Mouse (Mus musculus): ENCODE data around the gene G2e3. TPM values are rescaled to one million over a fixed set of nuclear protein-coding genes. Genes with fewer than 3 reads are reported as not detected.
A peak's percentile ranks its signal among the peaks of the same experiment; 100 is the strongest.

The G2e3 gene
- polyA plus RNA-seq, 1 experiment, result 9.4 TPM

DNA sequence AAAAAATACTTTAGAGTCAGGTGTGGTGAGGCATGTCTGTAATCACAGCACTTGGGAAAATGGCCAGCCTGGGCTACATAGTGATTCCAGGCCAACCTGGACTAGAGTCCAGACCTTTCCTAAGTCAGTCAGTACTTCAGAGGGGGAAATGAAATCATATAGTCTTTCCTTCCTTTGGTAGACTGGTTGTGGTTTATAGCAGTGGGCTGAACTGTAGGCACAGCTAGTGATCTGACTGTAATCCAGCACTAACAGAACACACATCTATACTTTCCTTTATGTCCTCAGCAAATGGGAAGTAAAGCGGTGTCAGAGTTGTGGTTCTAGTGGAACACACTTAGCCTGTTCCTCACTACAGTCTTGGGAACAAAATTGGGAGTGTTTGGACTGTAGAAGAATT lies 15.0 kb downstream of the G2e3 start:
- Histone ChIP-seq H3K4me3 (replicated peaks; ENCODE audit: control insufficient read depth, low read depth, low read length) (no peak overlapping the region), H3K27ac (ENCODE audit: control insufficient read depth, insufficient read depth, low read depth, low read length, poor library complexity) (no peak overlapping the region), H3K4me1 (ENCODE audit: control insufficient read depth, insufficient read depth, low read length) (no peaks in the 10 kb centered on the region)
- no peak for TF ChIP-seq CTCF (IDR thresholded peaks at IDR 0.05; ENCODE audit: control insufficient read depth, insufficient read depth, low read length)
- TF ChIP-seq POLR2A (IDR thresholded peaks at IDR 0.05; ENCODE audit: borderline replicate concordance, control insufficient read depth, low read depth, low read length), result no peak
- 91% methylated on average over 1 of the region's 1 CpGs for WGBS

DNA sequence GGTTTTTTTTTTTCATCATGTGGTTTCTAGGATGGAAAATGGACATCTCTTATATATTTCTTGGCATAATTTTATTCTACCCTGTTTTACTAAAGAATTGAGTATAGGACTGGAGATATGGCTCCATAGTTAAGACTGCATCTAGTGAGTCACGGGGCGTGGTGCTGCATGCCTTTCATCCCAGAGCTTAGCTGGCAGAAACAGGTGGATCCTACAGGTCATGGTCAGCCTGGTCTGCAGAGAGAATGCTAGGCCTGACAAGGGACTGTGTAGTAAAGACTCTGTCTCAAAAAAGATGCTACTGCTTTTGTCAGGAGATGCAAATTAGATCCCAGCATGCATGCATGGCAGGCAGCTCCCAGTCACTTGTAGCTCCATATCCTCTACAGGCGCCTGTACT lies 20.6 kb downstream of the G2e3 start:
- Histone ChIP-seq H3K27ac (ENCODE audit: control insufficient read depth, insufficient read depth, low read depth, low read length, poor library complexity) (no peak overlapping the region), H3K4me1 (ENCODE audit: control insufficient read depth, insufficient read depth, low read length) (no peaks in the 10 kb centered on the region), H3K4me3 (replicated peaks; ENCODE audit: control insufficient read depth, low read depth, low read length) (no peak overlapping the region)
- TF ChIP-seq CTCF (IDR thresholded peaks at IDR 0.05; ENCODE audit: control insufficient read depth, insufficient read depth, low read length) (no peak), POLR2A (IDR thresholded peaks at IDR 0.05; ENCODE audit: borderline replicate concordance, control insufficient read depth, low read depth, low read length) (no peak)
- 96% methylated on average over 3 of the region's 3 CpGs for WGBS

DNA sequence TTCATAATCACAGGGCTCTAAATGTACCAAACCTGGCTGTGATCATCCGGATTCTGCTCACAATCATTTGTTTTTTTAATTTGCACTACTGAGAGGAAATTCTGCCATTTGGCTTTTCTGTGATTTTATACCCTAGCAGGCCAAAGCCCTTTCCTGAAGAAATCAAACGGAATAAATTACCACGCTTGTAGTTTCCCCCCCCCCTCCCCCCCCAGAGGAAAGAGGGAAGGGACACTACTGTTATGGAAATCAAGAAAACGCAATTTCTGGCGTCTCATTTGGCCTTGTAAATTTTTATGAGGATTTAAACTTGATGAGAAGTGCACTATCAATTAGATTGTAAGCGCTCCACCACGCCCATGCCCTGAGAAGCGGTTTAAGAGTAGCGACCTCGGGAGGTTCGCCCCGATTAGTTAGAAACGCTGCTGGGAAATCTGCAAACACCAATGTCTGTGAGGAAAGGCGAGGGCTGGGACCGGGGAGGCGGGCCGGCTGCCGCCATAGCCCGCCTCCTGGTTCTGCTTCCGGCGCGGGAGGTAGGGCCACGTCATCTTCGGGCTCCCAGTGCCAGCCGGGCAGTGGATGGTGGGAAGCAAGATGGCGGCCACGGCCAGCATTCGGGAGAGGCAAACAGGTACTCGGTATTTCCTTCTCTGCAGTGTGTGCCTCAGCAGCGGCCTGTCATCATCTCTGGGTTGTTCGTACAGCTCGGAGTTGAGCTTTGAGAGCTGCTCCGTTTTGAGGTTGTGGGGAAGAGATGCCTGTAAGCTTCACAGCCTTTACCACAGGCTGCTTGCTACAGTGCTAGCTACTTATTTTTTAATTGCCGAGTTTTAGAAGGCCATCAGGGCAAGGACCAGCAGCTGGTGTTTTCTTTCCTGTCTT lies 29.4 kb downstream of the G2e3 start, which contains the start of gene Scfd1:
TSS of gene Scfd1 (plus strand) at position 508 of the 885 bp plus-strand sequence.
- peak within 1 kb of the TSS; percentile 89 for H3K4me3 ChIP-seq (replicated peaks; ENCODE audit: control insufficient read depth, low read depth, low read length)
- H3K27ac ChIP-seq (ENCODE audit: control insufficient read depth, insufficient read depth, low read depth, low read length, poor library complexity), result peak within 1 kb of the TSS; percentile 83
- WGBS, result 1% methylated on average over 34 of the region's 34 CpGs
- no peaks in the 10 kb centered on the region for H3K4me1 ChIP-seq (ENCODE audit: control insufficient read depth, insufficient read depth, low read length)
- peak; percentile 88 for TF ChIP-seq POLR2A (IDR thresholded peaks at IDR 0.05; ENCODE audit: borderline replicate concordance, control insufficient read depth, low read depth, low read length)
- TF ChIP-seq CTCF (IDR thresholded peaks at IDR 0.05; ENCODE audit: control insufficient read depth, insufficient read depth, low read length), result no peak

DNA sequence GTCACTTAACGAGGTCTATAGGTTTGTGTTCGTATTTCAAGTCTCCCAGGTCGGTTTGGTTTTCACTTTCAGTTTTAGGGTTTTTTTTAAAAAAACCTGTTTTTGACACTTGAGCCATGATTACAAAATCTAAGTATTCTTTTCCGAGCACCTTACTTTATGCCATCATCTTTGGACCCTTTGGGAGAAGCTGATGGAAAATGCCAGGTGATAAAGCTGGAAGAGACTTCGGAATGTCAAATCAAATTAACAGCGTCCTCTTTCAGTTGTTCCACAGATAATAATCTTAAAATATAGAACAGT lies 30.0 kb downstream of the G2e3 start:
- H3K27ac ChIP-seq (ENCODE audit: control insufficient read depth, insufficient read depth, low read depth, low read length, poor library complexity), result peak overlapping the region; percentile 83; the same call in 1 of the 2 replicates
- TF ChIP-seq CTCF (IDR thresholded peaks at IDR 0.05; ENCODE audit: control insufficient read depth, insufficient read depth, low read length) (no peak), POLR2A (IDR thresholded peaks at IDR 0.05; ENCODE audit: borderline replicate concordance, control insufficient read depth, low read depth, low read length) (no peak)
- H3K4me3 ChIP-seq (replicated peaks; ENCODE audit: control insufficient read depth, low read depth, low read length), result peak overlapping the region; percentile 89
- no peaks in the 10 kb centered on the region for H3K4me1 ChIP-seq (ENCODE audit: control insufficient read depth, insufficient read depth, low read length)
- WGBS, result 11% methylated on average over 6 of the region's 6 CpGs

DNA sequence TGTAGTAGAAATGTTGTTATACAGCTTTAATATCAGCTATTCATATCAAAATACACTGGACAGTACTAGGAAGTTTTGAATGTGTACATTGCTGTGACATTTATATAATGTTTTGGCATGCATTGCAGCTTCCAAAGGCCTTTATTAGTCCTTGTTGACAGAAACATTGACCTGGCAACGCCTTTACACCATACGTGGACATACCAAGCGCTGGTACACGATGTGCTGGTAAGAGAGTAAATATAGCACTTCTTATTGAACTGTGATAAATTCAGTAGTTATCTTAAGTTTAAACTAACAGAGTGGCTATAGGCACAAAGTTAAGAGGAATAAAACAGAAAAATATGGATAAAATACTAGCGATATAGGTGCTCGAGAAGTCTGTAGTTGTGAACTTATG lies 52.0 kb downstream of the G2e3 start:
- H3K4me1 ChIP-seq (ENCODE audit: control insufficient read depth, insufficient read depth, low read length), result no peaks in the 10 kb centered on the region
- H3K4me3 ChIP-seq (replicated peaks; ENCODE audit: control insufficient read depth, low read depth, low read length), result no peak overlapping the region
- TF ChIP-seq POLR2A (IDR thresholded peaks at IDR 0.05; ENCODE audit: borderline replicate concordance, control insufficient read depth, low read depth, low read length) (no peak), CTCF (IDR thresholded peaks at IDR 0.05; ENCODE audit: control insufficient read depth, insufficient read depth, low read length) (no peak)
- WGBS, result 94% methylated on average over 6 of the region's 6 CpGs
- H3K27ac ChIP-seq (ENCODE audit: control insufficient read depth, insufficient read depth, low read depth, low read length, poor library complexity), result no peak overlapping the region

DNA sequence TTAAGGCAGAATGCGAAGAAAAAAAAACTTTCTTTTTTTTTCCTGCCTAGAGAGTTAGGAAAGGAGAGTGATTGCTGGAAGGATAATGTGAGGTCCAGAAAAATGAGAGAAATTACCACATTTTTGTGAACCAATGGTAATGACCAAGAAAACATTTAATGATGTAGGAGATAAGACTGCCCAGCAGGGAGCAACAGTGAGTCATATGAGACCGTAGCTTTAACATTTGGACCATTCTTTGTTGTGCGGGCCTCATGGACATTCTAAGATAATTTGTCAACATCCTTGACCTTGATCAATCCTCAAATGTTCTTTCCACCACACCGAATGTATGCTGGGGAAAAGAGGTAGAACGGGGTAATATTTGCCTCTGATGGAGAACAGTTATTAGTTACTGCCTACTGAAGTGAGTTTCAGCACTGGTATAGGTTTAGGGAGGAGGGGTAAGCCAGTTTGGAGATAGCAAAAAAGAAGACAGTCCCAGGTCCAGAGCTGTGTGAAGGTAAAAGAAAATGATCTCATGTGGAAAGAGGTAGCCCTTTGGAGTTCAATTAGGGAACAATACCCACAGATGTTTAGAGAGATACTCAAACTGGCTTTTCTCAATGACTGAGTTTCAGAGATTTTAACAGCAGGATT lies 54.3 kb downstream of the G2e3 start:
- Histone ChIP-seq H3K27ac (ENCODE audit: control insufficient read depth, insufficient read depth, low read depth, low read length, poor library complexity) (no peak overlapping the region), H3K4me3 (replicated peaks; ENCODE audit: control insufficient read depth, low read depth, low read length) (no peak overlapping the region), H3K4me1 (ENCODE audit: control insufficient read depth, insufficient read depth, low read length) (no peaks in the 10 kb centered on the region)
- WGBS, result 74% methylated on average over 5 of the region's 5 CpGs
- TF ChIP-seq POLR2A (IDR thresholded peaks at IDR 0.05; ENCODE audit: borderline replicate concordance, control insufficient read depth, low read depth, low read length) (no peak), CTCF (IDR thresholded peaks at IDR 0.05; ENCODE audit: control insufficient read depth, insufficient read depth, low read length) (no peak)

DNA sequence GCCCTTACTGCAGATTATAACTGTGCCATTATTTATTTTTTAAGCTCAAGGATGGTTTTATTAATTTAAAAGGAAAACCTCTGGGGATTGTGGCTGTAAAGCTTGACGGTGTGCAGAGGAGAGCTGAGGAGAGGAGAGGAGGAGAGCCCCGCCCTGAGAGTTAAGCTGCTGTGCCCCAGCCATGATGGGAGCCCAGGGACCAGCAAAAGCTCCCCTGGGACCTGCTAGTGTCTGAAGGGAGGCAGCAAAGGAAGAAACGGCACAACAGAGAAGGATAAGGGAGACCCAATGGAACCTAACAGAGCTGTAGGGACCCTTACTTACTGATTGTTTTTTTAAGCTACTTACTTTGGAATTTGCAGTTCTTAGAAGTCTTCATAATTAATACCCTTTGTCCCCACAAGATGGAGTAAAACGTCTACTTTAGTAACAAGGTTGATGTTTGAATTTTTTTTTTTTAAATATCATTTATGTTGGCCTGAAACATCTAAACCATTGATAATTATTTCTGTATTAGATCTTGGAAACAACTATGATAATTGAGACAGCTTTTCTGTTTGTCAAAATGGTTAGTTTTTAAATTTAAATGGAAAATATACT lies 56.2 kb downstream of the G2e3 start:
- 64% methylated on average over 4 of the region's 4 CpGs for WGBS
- Histone ChIP-seq H3K27ac (ENCODE audit: control insufficient read depth, insufficient read depth, low read depth, low read length, poor library complexity) (no peak overlapping the region), H3K4me1 (ENCODE audit: control insufficient read depth, insufficient read depth, low read length) (no peaks in the 10 kb centered on the region), H3K4me3 (replicated peaks; ENCODE audit: control insufficient read depth, low read depth, low read length) (no peak overlapping the region)
- TF ChIP-seq POLR2A (IDR thresholded peaks at IDR 0.05; ENCODE audit: borderline replicate concordance, control insufficient read depth, low read depth, low read length), result no peak
- no peak for TF ChIP-seq CTCF (IDR thresholded peaks at IDR 0.05; ENCODE audit: control insufficient read depth, insufficient read depth, low read length)

DNA sequence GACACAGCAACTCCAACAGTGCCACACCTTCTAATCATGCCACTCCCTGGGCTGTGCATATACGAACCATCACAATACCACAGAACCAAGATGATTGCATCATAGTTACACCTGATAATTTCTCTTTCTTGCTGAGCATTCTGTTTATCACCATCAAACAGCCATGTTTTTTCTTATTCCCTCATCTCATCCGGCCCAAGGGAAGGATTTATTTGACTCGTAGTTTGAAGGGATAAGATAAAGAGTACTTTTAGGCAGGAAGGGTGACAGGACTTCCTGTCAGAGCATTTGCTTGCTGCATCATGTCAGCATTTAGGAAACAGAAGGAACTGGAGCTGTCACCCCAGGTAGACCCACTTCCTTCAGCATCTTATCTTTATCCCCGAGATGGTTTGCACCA lies 63.5 kb downstream of the G2e3 start:
- no peak overlapping the region for H3K4me3 ChIP-seq (replicated peaks; ENCODE audit: control insufficient read depth, low read depth, low read length)
- 44% methylated on average over 4 of the region's 4 CpGs for WGBS
- H3K4me1 ChIP-seq (ENCODE audit: control insufficient read depth, insufficient read depth, low read length), result no peaks in the 10 kb centered on the region
- H3K27ac ChIP-seq (ENCODE audit: control insufficient read depth, insufficient read depth, low read depth, low read length, poor library complexity), result no peak overlapping the region
- TF ChIP-seq CTCF (IDR thresholded peaks at IDR 0.05; ENCODE audit: control insufficient read depth, insufficient read depth, low read length) (no peak), POLR2A (IDR thresholded peaks at IDR 0.05; ENCODE audit: borderline replicate concordance, control insufficient read depth, low read depth, low read length) (no peak)

Other genes with a start within 250 kb of the G2e3 start
- gene Scfd1, start 29.4 kb downstream of the G2e3 start, polyA plus RNA-seq (2011; ENCODE audit: insufficient read depth, insufficient read length, low replicate concordance, missing spikeins), result 12.5 and 19.5 TPM in 2 replicates
- not detected in 2 replicates for gene Coch, start 245.3 kb downstream of the G2e3 start, polyA plus RNA-seq (2011; ENCODE audit: insufficient read depth, insufficient read length, low replicate concordance, missing spikeins)

Data from bone marrow, adult 2 months (tissue).